Mouse (Mus musculus) G1E (cell line): ENCODE results near the gene Coil. TPM values are rescaled to one million over a fixed set of nuclear protein-coding genes. Genes with fewer than 3 reads are reported as not detected.

Experiments
- ATAC-seq: 2 replicates; pipeline ENCODE4 v1.8.0; 2016; ENCODE audit warnings: mild to moderate bottlenecking; ENCODE audit not compliant: insufficient number of reproducible peaks, poor library complexity, low FRiP score, severe bottlenecking; ENCODE audit errors: extremely low read depth
- DNase-seq: peaks from one replicate; pipeline ENCODE4 v3.0.0; 2012; ENCODE audit warnings: low spot score
- H3K27me3 ChIP-seq: 2 replicates; pipeline ENCODE4 v1.6.1; 2012; ENCODE audit warnings: mild to moderate bottlenecking, low read length, inconsistent platforms; ENCODE audit not compliant: insufficient read depth
- H3K36me3 ChIP-seq: replicated peaks from 2 replicates; pipeline ENCODE3; 2012; ENCODE audit warnings: mild to moderate bottlenecking, inconsistent platforms
- H3K4me1 ChIP-seq: 2 replicates; pipeline ENCODE4 v1.6.1; 2012; ENCODE audit warnings: low read depth, low read length, inconsistent platforms, mixed read lengths; ENCODE audit not compliant: insufficient read depth
- H3K4me3 ChIP-seq: 2 replicates; pipeline ENCODE4 v1.5.1; 2012; ENCODE audit warnings: low read depth, mild to moderate bottlenecking, inconsistent platforms, low read length, moderate library complexity, mixed read lengths
- H3K9me3 ChIP-seq: replicated peaks from 2 replicates; pipeline ENCODE4 v1.6.1; 2012; ENCODE audit warnings: inconsistent platforms
- CTCF ChIP-seq: IDR thresholded peaks from 2 replicates; pipeline ENCODE4 v1.5.1; 2012; ENCODE audit warnings: low read depth, low read length, inconsistent platforms, mixed read lengths
- GATA1 ChIP-seq: IDR thresholded peaks from 2 replicates; pipeline ENCODE4 v1.6.1; 2012; ENCODE audit warnings: borderline replicate concordance, low read length, inconsistent platforms, mixed read lengths
- GATA2 ChIP-seq: IDR thresholded peaks from 2 replicates; pipeline ENCODE4 v1.6.1; 2012; ENCODE audit warnings: low read depth, low read length, inconsistent platforms, borderline replicate concordance
- POLR2AphosphoS5 ChIP-seq: IDR thresholded peaks from 2 replicates; pipeline ENCODE4 v1.6.1; 2012; ENCODE audit warnings: low read depth, low read length, inconsistent platforms; ENCODE audit not compliant: insufficient replicate concordance
- TAL1 ChIP-seq: conservative IDR thresholded peaks from 2 replicates; pipeline ENCODE4 v1.6.1; 2012; ENCODE audit warnings: low read depth, low read length, inconsistent platforms, mixed read lengths
- polyA plus RNA-seq: library from polyadenylated mRNA; stranded (reverse); fragments of >175 nt; gene quantifications from 2 replicates; pipeline ENCODE4 v1.2.3, GENCODE M21; 2012
- total RNA-seq, 2 experiments: library from RNA; stranded (forward) in 1 of 2; stranded (reverse) in 1 of 2; fragments of 200-1000 nt in 1 of 2; fragments of >200 nt in 1 of 2; fragmentation: Nextera tagmentation in 1 of 2; gene quantifications; 2 replicates each; pipeline ENCODE4 v1.2.3; 2014 to 2017

Coil gene
- total and polyA plus RNA-seq, 3 experiments = 6.7 to 14.1 (median 12.7) TPM

GRCm38 (mm10) chr11:88938770-88939169 lies 31.3 kb upstream of the Coil start:
- ATAC-seq = no peak

GRCm38 (mm10) chr11:88939634-88940033 lies 30.4 kb upstream of the Coil start:
- Histone ChIP-seq H3K27me3 (no peaks in the 10 kb centered on the region), H3K4me1 (no peaks in the 10 kb centered on the region), H3K9me3 (no peaks in the 10 kb centered on the region), H3K4me3 (no peak overlapping the region), H3K36me3 (no peaks in the 10 kb centered on the region)
- TF ChIP-seq GATA1 = no peak
- no peak for TF ChIP-seq POLR2AphosphoS5
- no peak for TF ChIP-seq GATA2
- no peak for TF ChIP-seq CTCF
- TF ChIP-seq TAL1 = no peak
- DNase-seq (no peak), ATAC-seq (no peak)

More at GRCm38 (mm10) chr11:88938770-88939169, 31.3 kb upstream of the Coil start:
- no peak for TF ChIP-seq TAL1
- TF ChIP-seq GATA2 = no peak
- TF ChIP-seq GATA1 = no peak
- no peak for TF ChIP-seq CTCF
- no peak for TF ChIP-seq POLR2AphosphoS5
- H3K4me1 ChIP-seq = no peaks in the 10 kb centered on the region
- H3K9me3 ChIP-seq = no peaks in the 10 kb centered on the region
- no peaks in the 10 kb centered on the region for H3K27me3 ChIP-seq
- H3K36me3 ChIP-seq = no peaks in the 10 kb centered on the region
- H3K4me3 ChIP-seq = no peak overlapping the region
- no peak for DNase-seq

GRCm38 (mm10) chr11:88941489-88941888 lies 28.6 kb upstream of the Coil start:
- no peak for DNase-seq
- no peaks in the 10 kb centered on the region for H3K27me3 ChIP-seq
- no peak overlapping the region for H3K4me3 ChIP-seq
- H3K36me3 ChIP-seq = no peaks in the 10 kb centered on the region
- ATAC-seq = no peak
- H3K4me1 ChIP-seq = no peaks in the 10 kb centered on the region
- TF ChIP-seq GATA1 = no peak
- TF ChIP-seq GATA2 = no peak
- TF ChIP-seq POLR2AphosphoS5 = no peak
- TF ChIP-seq CTCF = no peak
- no peak for TF ChIP-seq TAL1
- no peaks in the 10 kb centered on the region for H3K9me3 ChIP-seq

GRCm38 (mm10) chr11:88945971-88946585 lies 24.0 kb upstream of the Coil start:
- no peak for TF ChIP-seq GATA1
- no peak for TF ChIP-seq POLR2AphosphoS5
- no peak for TF ChIP-seq CTCF
- Histone ChIP-seq H3K4me1 (peaks cover 11% of the 10 kb centered on the region), H3K36me3 (no peaks in the 10 kb centered on the region), H3K9me3 (no peaks in the 10 kb centered on the region), H3K4me3 (no peak overlapping the region), H3K27me3 (no peaks in the 10 kb centered on the region)
- ATAC-seq (no peak), DNase-seq (no peak)

- Histone ChIP-seq H3K9me3 (no peaks in the 10 kb centered on the region), H3K4me1 (peaks cover 11% of the 10 kb centered on the region), H3K27me3 (no peaks in the 10 kb centered on the region), H3K4me3 (no peak overlapping the region), H3K36me3 (no peaks in the 10 kb centered on the region)
- TF ChIP-seq CTCF (no peak), TAL1 (no peak), GATA2 (no peak), POLR2AphosphoS5 (no peak), GATA1 (no peak)
- ATAC-seq = no peak
- no peak for DNase-seq
Observed at GRCm38 (mm10) chr11:88948896-88949295, 21.2 kb upstream of the Coil start.

- no peak for DNase-seq
- H3K4me3 ChIP-seq = no peak overlapping the region
- H3K36me3 ChIP-seq = no peaks in the 10 kb centered on the region
- H3K27me3 ChIP-seq = no peaks in the 10 kb centered on the region
- H3K9me3 ChIP-seq = no peaks in the 10 kb centered on the region
- TF ChIP-seq CTCF = no peak
- no peak for TF ChIP-seq POLR2AphosphoS5
- TF ChIP-seq GATA1 = no peak
- TF ChIP-seq TAL1 = no peak
- peaks cover 18% of the 10 kb centered on the region for H3K4me1 ChIP-seq
- no peak for ATAC-seq
Observed at GRCm38 (mm10) chr11:88949802-88950639, 20.0 kb upstream of the Coil start.
